Mouse (Mus musculus) liver, postnatal 0 days (tissue): ENCODE measurements around the gene Lonrf2.

Experiments used
- CTCF ChIP-seq: sonication (generic); IDR thresholded peaks from 2 replicates; pipeline ENCODE4 v1.5.1; 2016; ENCODE audit warnings: antibody characterized with exemption, low read depth
- EP300 ChIP-seq: IDR thresholded peaks from 2 replicates; pipeline ENCODE4 v1.6.1; 2016; ENCODE audit warnings: antibody characterized with exemption, low read depth, mild to moderate bottlenecking

DNA sequence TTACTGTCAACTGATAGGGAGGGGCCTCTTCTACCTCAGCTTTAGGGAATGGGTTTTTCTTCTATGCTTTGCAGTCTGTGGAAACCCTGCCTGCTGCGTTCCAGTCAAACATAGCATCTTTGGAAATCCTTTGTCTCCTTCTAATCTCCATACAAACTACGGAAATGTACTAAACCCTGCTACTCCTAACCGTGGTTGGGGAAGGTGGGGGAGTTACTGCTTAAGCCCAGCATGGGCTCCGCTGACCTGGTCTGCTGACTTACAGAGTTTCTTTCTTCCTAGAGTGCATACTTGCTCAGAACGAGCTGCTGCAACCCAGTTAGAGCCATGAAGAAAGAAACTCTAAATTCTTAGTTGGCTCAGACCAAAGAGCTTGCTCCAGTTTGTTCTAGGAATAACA, 41.0 kb downstream of the Lonrf2 start:
- TF ChIP-seq CTCF (no peak), EP300 (no peak)
